Mouse (Mus musculus): Measurements from ENCODE around the gene Amz1. TPM values are rescaled to one million over a fixed set of nuclear protein-coding genes. Genes with fewer than 3 reads are reported as not detected.

Gene Amz1
- 5.6 and 7.4 TPM in 2 replicates for polyA plus RNA-seq (2015; fragmentation: Nextera tagmentation; extraction: Ambion mirVana)

DNA sequence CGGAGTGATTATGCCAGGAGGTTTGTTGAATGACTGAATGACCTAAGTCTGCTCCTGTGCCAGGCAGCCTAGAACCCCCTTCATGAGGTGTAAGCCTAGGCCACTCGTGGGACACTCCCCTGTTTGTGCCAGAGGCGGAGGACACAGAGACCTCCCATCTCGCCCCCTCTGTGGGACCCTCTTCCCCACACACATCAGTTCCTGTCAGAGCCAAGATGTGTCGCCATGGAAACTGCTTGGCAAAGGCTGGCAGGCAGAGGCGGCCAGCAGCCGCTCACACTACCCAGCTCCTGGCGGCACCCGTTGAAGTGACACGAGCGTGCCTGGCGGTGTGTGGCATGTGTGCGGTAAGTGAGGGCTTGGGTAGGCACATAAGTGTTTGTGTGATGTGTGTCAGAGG, at the start of gene Amz1:
TSS of gene Amz1 (plus strand) at position 306 of the 400 bp plus-strand sequence.
- peak within 1 kb of the TSS; percentile 24 for H3K4me2 ChIP-seq (ENCODE audit: low read length)
- 18% methylated on average over 13 of the region's 13 CpGs for WGBS
- H3K4me1 ChIP-seq (replicated peaks; ENCODE audit: control insufficient read depth, insufficient read depth, low read length): peaks cover 24% of the 10 kb centered on the region
- H3K27ac ChIP-seq (ENCODE audit: low read length): peak within 1 kb of the TSS; percentile 20; the same call in 1 of the 2 replicates
- no peaks in the 10 kb centered on the region for H3K27me3 ChIP-seq (replicated peaks; ENCODE audit: control insufficient read depth, insufficient read depth, low read length)
- no peak within 1 kb of the TSS; the same call in 1 of the 2 replicates for H3K4me3 ChIP-seq (replicated peaks; ENCODE audit: low read length)
- ATAC-seq: peak; percentile 87
- no peaks in the 10 kb centered on the region for H3K9me3 ChIP-seq (ENCODE audit: control insufficient read depth, low read length)
- H3K9ac ChIP-seq (replicated peaks; ENCODE audit: low read depth, low read length): 0 out of 2 replicates have a peak within 1 kb of the TSS, but pooled peaks have one; percentile 23
- peaks cover 7% of the 10 kb centered on the region for H3K36me3 ChIP-seq (ENCODE audit: control insufficient read depth, insufficient read depth)

DNA sequence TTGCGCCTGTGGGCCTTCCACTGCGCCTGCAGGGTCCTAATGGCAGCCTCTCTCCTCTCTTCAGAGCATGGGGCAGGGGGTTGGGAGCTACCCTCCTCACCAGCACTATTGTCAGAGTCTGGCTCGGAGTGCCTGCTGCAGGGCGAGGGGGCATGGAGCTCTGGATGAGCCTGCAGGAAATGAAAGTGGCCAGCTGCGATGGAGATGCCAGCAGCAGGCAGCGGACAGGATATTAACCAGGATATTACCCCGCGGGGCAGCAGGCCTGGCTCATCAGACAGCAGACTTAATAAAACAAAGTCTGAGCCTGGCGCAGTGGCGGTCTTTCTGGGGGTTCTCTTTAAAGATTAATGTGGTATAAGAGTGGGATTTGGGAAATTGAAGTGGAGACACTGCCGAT, 48.8 kb upstream of the Amz1 start:
- Histone ChIP-seq H3K9ac (replicated peaks; ENCODE audit: low read depth, low read length) (no peak overlapping the region), H3K27ac (ENCODE audit: low read length) (no peak overlapping the region), H3K36me3 (ENCODE audit: control insufficient read depth, insufficient read depth) (peaks cover 5% of the 10 kb centered on the region; the same call in 1 of the 2 replicates), H3K4me1 (replicated peaks; ENCODE audit: control insufficient read depth, insufficient read depth, low read length) (no peaks in the 10 kb centered on the region), H3K4me3 (replicated peaks; ENCODE audit: low read length) (no peak overlapping the region), H3K9me3 (ENCODE audit: control insufficient read depth, low read length) (no peaks in the 10 kb centered on the region), H3K27me3 (replicated peaks; ENCODE audit: control insufficient read depth, insufficient read depth, low read length) (no peaks in the 10 kb centered on the region), H3K4me2 (ENCODE audit: low read length) (no peak overlapping the region)
- 79% methylated on average over 11 of the region's 11 CpGs for WGBS
- no peak for ATAC-seq

DNA sequence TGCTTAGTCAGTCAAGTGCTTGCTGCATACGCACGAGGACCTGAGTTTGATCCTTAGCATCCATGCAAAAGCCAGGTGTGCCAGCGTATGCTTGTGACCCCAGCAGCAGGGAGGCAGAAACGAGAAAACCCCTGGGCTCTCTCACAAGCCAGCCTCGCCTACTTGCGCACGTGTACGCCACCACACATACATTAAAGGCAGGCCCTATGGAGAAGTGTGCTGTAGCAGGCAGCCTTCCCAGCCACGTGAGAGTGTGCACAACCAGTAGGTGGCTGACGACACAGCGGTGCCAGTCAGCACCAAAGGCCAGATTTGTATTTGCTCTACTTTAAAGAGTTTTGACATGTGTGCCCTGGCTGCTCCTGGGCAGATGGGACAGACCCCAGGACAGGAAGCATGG, 48.3 kb upstream of the Amz1 start:
- Histone ChIP-seq H3K9ac (replicated peaks; ENCODE audit: low read depth, low read length) (no peak overlapping the region), H3K4me2 (ENCODE audit: low read length) (no peak overlapping the region), H3K4me3 (replicated peaks; ENCODE audit: low read length) (no peak overlapping the region), H3K27me3 (replicated peaks; ENCODE audit: control insufficient read depth, insufficient read depth, low read length) (no peaks in the 10 kb centered on the region), H3K9me3 (ENCODE audit: control insufficient read depth, low read length) (no peaks in the 10 kb centered on the region), H3K36me3 (ENCODE audit: control insufficient read depth, insufficient read depth) (peaks cover 5% of the 10 kb centered on the region; the same call in 1 of the 2 replicates), H3K4me1 (replicated peaks; ENCODE audit: control insufficient read depth, insufficient read depth, low read length) (no peaks in the 10 kb centered on the region), H3K27ac (ENCODE audit: low read length) (no peak overlapping the region)
- WGBS: 84% methylated on average over 11 of the region's 11 CpGs
- ATAC-seq: no peak

- Histone ChIP-seq H3K9me3 (ENCODE audit: control insufficient read depth, low read length) (no peaks in the 10 kb centered on the region), H3K4me3 (replicated peaks; ENCODE audit: low read length) (no peak overlapping the region), H3K27me3 (replicated peaks; ENCODE audit: control insufficient read depth, insufficient read depth, low read length) (no peaks in the 10 kb centered on the region), H3K4me1 (replicated peaks; ENCODE audit: control insufficient read depth, insufficient read depth, low read length) (no peaks in the 10 kb centered on the region), H3K9ac (replicated peaks; ENCODE audit: low read depth, low read length) (no peak overlapping the region), H3K36me3 (ENCODE audit: control insufficient read depth, insufficient read depth) (peaks cover 8% of the 10 kb centered on the region; the same call in 1 of the 2 replicates), H3K4me2 (ENCODE audit: low read length) (no peak overlapping the region), H3K27ac (ENCODE audit: low read length) (no peak overlapping the region)
- no peak for ATAC-seq
- 91% methylated on average over 6 of the region's 6 CpGs for WGBS
Measured at GRCm38 (mm10) chr5:140677137-140677536, 46.8 kb upstream of the Amz1 start.

DNA sequence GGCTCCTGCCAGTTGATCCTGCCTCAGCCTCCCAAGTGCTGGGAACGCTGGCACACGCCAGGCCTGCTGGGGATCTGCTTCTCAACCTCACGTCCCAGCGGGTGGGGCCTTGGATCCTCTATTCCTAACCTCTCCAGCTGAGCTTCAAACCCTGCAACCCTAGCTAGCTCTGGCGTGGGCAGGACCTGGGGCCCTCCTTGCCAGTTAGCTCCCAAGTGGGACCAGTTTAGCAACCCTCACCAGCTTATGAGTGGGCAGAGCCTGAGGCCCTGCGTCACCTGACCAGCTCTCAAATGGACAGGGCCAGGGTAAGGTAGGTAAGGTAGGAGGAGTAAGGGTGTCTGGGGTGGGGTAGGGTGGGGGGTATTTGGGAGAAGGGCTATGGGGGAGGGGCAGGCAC, 43.9 kb upstream of the Amz1 start:
- Histone ChIP-seq H3K9me3 (ENCODE audit: control insufficient read depth, low read length) (no peaks in the 10 kb centered on the region), H3K9ac (replicated peaks; ENCODE audit: low read depth, low read length) (no peak overlapping the region), H3K27me3 (replicated peaks; ENCODE audit: control insufficient read depth, insufficient read depth, low read length) (no peaks in the 10 kb centered on the region), H3K36me3 (ENCODE audit: control insufficient read depth, insufficient read depth) (peaks cover 8% of the 10 kb centered on the region; the same call in 1 of the 2 replicates), H3K4me2 (ENCODE audit: low read length) (no peak overlapping the region), H3K4me1 (replicated peaks; ENCODE audit: control insufficient read depth, insufficient read depth, low read length) (no peaks in the 10 kb centered on the region), H3K4me3 (replicated peaks; ENCODE audit: low read length) (no peak overlapping the region), H3K27ac (ENCODE audit: low read length) (no peak overlapping the region)
- no peak for ATAC-seq
- WGBS: 89% methylated on average over 6 of the region's 6 CpGs

- ATAC-seq: no peak
- peaks cover 8% of the 10 kb centered on the region; the same call in 1 of the 2 replicates for H3K36me3 ChIP-seq (ENCODE audit: control insufficient read depth, insufficient read depth)
- no peak overlapping the region for H3K4me3 ChIP-seq (replicated peaks; ENCODE audit: low read length)
- 95% methylated on average over 1 of the region's 1 CpGs for WGBS
- H3K4me1 ChIP-seq (replicated peaks; ENCODE audit: control insufficient read depth, insufficient read depth, low read length): no peaks in the 10 kb centered on the region
- H3K4me2 ChIP-seq (ENCODE audit: low read length): no peak overlapping the region
- H3K9me3 ChIP-seq (ENCODE audit: control insufficient read depth, low read length): no peaks in the 10 kb centered on the region
- H3K27ac ChIP-seq (ENCODE audit: low read length): no peak overlapping the region
- H3K27me3 ChIP-seq (replicated peaks; ENCODE audit: control insufficient read depth, insufficient read depth, low read length): no peaks in the 10 kb centered on the region
- H3K9ac ChIP-seq (replicated peaks; ENCODE audit: low read depth, low read length): no peak overlapping the region
Measured at GRCm38 (mm10) chr5:140680950-140681349, 43.0 kb upstream of the Amz1 start.

DNA sequence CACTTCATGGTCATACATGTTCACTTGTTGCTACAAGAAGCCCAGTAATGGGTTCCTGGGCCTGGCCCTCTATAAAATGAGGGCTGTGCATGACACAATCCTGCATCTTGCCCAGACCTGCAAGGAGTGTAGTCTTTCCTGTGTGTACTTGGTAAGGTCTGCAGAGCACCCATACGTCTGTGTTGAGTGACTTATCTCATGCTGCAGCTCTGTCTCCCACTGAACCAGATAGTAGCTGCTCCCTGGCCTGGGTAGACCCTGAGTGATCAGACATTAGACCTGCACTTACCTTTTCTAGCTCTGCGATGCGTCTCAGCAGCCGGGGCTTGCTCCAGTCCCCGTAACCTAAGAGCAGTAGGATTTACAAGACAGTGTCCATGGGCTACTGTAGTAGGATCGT, 41.8 kb upstream of the Amz1 start:
- Histone ChIP-seq H3K27me3 (replicated peaks; ENCODE audit: control insufficient read depth, insufficient read depth, low read length) (no peaks in the 10 kb centered on the region), H3K4me3 (replicated peaks; ENCODE audit: low read length) (no peak overlapping the region), H3K36me3 (ENCODE audit: control insufficient read depth, insufficient read depth) (peaks cover 7% of the 10 kb centered on the region; the same call in 1 of the 2 replicates)

GRCm38 (mm10) chr5:140684343-140685148, 39.4 kb upstream of the Amz1 start:
- no peaks in the 10 kb centered on the region for H3K9me3 ChIP-seq (ENCODE audit: control insufficient read depth, low read length)
- no peaks in the 10 kb centered on the region for H3K27me3 ChIP-seq (replicated peaks; ENCODE audit: control insufficient read depth, insufficient read depth, low read length)
- no peaks in the 10 kb centered on the region for H3K4me1 ChIP-seq (replicated peaks; ENCODE audit: control insufficient read depth, insufficient read depth, low read length)
- no peak overlapping the region for H3K9ac ChIP-seq (replicated peaks; ENCODE audit: low read depth, low read length)
- no peak overlapping the region for H3K4me3 ChIP-seq (replicated peaks; ENCODE audit: low read length)
- 64% methylated on average over 16 of the region's 16 CpGs for WGBS
- H3K36me3 ChIP-seq (ENCODE audit: control insufficient read depth, insufficient read depth): peaks cover 11% of the 10 kb centered on the region
- H3K4me2 ChIP-seq (ENCODE audit: low read length): no peak overlapping the region
- H3K27ac ChIP-seq (ENCODE audit: low read length): no peak overlapping the region
- ATAC-seq: 0 out of 2 replicates have a peak, but pooled peaks have one; percentile 66

More for the DNA sequence above, 41.8 kb upstream of the Amz1 start:
- Histone ChIP-seq H3K4me1 (replicated peaks; ENCODE audit: control insufficient read depth, insufficient read depth, low read length) (no peaks in the 10 kb centered on the region), H3K27ac (ENCODE audit: low read length) (no peak overlapping the region), H3K9ac (replicated peaks; ENCODE audit: low read depth, low read length) (no peak overlapping the region), H3K4me2 (ENCODE audit: low read length) (no peak overlapping the region), H3K9me3 (ENCODE audit: control insufficient read depth, low read length) (no peaks in the 10 kb centered on the region)
- no peak for ATAC-seq
- WGBS: 99% methylated on average over 6 of the region's 6 CpGs

- H3K9ac ChIP-seq (replicated peaks; ENCODE audit: low read depth, low read length): no peak overlapping the region
- H3K4me2 ChIP-seq (ENCODE audit: low read length): no peak overlapping the region
- no peaks in the 10 kb centered on the region for H3K9me3 ChIP-seq (ENCODE audit: control insufficient read depth, low read length)
- no peak overlapping the region for H3K4me3 ChIP-seq (replicated peaks; ENCODE audit: low read length)
- WGBS: 78% methylated on average over 3 of the region's 3 CpGs
- no peaks in the 10 kb centered on the region for H3K27me3 ChIP-seq (replicated peaks; ENCODE audit: control insufficient read depth, insufficient read depth, low read length)
- no peak for ATAC-seq
- no peaks in the 10 kb centered on the region for H3K4me1 ChIP-seq (replicated peaks; ENCODE audit: control insufficient read depth, insufficient read depth, low read length)
- H3K27ac ChIP-seq (ENCODE audit: low read length): no peak overlapping the region
- H3K36me3 ChIP-seq (ENCODE audit: control insufficient read depth, insufficient read depth): peaks cover 16% of the 10 kb centered on the region
Measured at GRCm38 (mm10) chr5:140688434-140688833, 35.5 kb upstream of the Amz1 start.
